Mouse (Mus musculus): Measurements from ENCODE around the gene Kcnk1. TPM values are rescaled to one million over a fixed set of nuclear protein-coding genes. Genes with fewer than 3 reads are reported as not detected.

Gene Kcnk1
- total RNA-seq, 2 experiments from 2014 or later = 1.3 to 4.8 TPM

GRCm38 (mm10) chr8:125996031-125996839 lies 1.3 kb downstream of the Kcnk1 start:
- peak; percentile 19 to 43 for DNase-seq

DNA sequence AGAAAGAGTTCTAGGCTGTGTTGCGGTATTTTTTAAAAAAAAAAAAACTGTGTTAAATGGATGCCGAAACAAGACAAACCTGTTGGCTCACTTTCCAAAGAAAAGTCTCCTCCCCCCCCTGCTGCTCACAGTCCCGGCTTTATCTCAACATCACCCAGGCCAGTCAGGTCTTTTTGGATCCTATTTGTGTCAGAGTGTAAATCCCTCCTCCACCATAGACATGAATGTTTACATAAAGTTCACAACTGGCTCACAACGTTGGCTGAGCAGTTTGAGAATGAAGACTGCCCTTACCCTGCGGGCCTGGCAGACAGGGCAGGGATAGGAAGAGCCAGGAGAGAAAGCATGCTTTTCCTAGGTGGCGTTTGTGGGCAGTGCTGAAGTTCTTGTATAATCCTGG lies 2.0 kb downstream of the Kcnk1 start:
- no peak for DNase-seq

- no peak for DNase-seq
Measured at GRCm38 (mm10) chr8:125997550-125997949, 2.6 kb downstream of the Kcnk1 start.

GRCm38 (mm10) chr8:125999842-126000395 lies 4.9 kb downstream of the Kcnk1 start:
- no peak for DNase-seq

DNA sequence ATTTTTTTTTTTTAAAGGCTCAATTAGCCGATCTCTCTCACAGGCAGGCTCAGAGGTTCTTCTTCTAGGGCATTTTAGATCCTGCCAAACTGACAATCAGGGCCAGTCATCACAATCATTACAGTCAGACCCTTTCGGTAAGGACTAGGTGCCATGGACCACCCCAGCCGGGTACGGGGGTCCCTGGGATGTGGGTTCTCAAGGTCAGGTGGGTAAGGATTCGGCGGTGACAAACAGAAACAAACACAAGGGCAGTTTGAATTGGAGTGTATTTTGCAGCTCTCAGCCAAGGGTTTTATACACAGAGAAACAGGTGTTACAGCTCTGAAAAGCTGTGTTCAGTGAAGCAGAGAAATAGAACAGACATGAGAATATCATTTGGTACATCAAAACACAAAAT lies 8.6 kb downstream of the Kcnk1 start:
- DNase-seq = no peak

DNA sequence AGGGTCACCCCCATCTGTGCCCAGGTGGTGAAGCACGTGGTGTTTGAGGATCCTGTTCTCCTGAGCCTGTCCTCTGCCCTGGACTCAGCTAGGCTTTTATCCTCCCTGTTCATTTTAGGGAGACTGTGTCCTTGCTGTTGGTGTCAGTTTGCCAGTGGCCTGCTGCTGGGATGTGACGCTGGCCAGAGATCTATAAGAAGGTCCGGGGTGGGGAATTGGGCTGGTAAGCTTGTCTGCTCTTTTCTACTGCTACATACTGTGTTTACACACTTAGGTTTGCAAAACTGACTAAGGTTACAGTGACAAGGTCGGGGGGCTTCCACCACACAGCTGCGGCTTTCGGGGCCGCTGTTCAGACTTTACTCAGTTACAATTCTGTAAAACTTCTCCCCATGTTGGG lies 10.0 kb downstream of the Kcnk1 start:
- DNase-seq = no peak

- no peak for DNase-seq
Measured at GRCm38 (mm10) chr8:126006310-126006990, 11.5 kb downstream of the Kcnk1 start.

DNA sequence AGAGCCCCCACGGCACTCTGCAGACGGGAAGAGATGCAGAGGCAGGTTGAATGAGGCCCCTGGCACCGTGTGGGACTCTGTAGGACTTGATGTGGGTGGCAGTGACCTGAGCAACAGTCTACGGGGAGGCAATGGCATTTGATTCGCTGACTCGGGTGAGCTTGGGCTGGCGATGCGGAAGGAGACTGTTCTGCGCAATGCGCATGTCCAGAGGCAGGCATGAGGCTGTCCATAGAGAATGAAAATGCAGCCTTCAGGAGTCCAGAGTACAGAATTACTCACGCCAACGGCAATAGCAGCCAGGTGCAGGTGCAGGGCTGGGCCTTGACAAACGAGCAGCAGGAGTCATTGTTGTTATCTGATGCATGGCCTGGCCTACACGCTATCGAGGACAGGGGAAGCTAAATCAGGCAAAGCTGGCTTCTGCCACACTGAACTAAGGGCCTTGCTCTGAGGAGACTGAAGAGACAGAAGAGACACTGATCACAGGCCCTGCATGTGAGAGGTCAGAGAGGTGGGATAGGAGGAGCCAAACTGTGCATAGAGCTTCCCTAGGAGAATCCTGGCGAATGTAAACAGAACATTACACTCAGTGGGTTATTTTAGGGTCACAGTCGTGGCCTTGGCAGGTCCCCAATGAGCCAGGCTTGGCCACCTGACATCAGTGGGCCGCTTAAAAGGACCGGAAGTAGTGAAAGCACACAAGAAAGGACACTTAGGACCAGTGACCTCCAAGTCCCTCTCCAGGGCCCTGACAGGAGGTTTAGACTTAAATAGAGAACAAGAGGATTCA lies 12.8 kb downstream of the Kcnk1 start:
- no peak for DNase-seq

- DNase-seq = no peak
Measured at GRCm38 (mm10) chr8:126008945-126009344, 14.0 kb downstream of the Kcnk1 start.

DNA sequence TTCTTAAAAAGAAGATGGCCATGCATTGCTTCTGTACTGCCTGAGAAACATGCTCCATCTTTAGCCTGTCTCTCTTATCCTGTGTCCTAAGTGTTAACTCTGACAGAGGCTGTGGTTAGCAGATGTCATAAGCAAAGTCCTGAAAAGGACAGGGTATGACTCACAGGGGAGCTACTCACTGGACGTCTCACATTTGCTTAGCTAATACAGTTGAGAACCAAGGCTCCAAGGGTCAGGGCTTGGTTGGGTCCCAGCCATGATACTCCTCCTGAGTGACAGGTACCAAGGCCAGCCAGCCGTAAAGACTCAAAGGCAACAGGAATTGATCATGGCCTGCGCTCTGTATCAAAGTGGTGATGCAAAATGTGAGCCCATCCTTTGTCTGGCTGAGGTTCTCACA lies 15.9 kb downstream of the Kcnk1 start:
- DNase-seq = peak; percentile 48 to 66

DNA sequence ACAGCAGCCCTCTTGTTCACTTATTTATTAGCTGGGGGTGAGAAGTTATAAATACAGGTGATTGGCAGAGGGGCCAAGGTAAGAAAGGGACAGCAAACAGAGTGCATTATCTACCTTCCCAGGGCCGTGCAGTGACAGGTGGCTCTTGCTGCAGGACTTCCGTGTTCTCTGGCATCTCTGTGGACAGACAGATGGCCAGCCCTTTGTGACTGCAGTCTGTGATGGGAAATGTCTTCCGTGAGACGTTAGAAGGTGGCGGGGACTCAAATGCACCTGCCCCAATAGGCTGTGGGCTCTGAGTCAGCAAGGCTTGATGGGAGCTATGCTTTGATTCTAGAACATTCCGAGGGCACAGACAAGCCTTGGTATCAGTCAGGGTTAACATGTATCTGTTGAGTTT lies 17.4 kb downstream of the Kcnk1 start:
- no peak for DNase-seq

DNA sequence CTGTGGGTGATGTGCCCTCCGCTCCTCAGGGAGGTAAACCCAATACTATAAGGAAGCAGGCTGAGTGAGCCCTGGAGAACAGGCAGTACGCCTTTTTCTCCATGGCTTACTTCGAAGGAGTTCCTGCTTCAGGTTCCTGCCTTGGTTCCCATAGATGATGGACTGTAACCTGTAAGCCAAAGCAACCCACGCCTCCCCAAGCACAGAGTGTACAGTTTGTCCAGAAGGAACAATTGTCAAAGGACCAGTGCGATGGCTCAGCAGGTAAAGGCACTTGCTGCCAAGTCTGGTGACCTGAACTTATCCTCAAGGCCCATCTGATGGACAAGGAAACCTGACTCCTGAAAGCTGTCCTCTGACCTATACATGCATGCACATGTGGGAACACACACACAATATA lies 18.7 kb downstream of the Kcnk1 start:
- DNase-seq = no peak

DNA sequence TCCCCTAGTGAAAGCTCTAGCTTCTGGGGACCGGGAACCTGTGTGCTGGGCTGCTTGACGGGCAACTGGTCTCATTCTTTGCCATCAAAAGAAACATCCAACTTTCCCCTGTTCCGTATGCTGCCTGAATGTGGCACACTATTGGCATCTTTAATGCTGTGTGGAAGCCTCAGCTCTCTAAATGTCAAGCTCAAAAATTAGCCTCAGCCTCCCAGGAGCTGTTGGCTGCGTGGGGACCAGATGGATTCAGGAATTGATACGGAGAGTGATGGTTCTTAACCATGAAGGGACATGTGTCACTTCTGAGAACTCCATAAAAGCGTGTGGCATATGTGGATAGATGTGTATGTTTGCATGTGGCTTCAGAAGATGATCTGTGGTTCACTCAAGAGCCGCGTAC lies 27.0 kb downstream of the Kcnk1 start:
- DNase-seq = no peak

DNA sequence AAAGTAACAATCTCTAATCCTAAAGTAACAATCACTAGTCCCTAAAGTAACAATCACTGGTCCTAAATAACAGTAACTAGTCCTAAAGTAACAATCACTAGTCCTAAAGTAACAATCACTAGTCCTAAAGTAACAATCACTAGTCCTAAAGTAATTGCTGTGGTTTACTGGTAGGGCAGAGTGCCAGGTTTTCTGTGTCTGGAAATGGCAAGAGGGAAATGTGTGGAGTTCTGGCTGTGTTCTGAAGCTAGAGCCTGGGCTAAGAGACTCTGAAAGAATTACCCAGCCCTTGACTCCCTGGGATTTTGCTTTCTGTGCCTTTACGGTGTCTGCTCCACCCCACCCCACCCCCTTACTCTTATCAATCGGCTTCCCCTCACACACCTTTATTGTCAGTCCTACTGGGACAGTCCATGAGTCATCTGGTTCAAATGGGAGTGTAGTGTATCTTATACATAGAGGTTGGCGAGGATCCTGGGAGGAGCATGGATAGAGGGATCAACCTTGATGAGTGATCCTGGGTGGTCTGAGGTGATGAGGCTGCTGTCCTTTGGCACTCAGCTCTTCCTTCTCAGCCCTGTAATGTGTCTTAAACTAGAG lies 28.8 kb downstream of the Kcnk1 start:
- DNase-seq = no peak

- DNase-seq = no peak
Measured at GRCm38 (mm10) chr8:126024891-126025290, 29.9 kb downstream of the Kcnk1 start.

DNA sequence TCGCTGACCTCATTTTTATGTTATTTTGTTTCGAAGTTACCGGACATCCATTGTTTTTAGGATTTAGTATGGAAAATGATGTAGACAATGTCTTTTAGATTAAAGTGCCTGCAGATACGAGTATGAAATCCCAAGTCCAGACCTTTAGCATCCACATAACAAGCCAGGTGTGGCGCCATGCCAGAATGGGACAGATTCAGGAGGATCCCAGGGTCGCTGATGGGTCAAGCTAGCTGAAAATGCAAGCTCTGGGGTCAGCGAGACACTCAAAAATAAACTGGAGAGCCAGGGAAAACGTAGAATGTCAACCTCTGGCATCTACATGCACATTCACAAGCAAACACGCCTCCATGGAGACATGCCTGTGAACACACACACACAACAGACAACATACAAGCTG lies 31.2 kb downstream of the Kcnk1 start:
- DNase-seq = no peak

- no peak for DNase-seq
Measured at GRCm38 (mm10) chr8:126026584-126026983, 31.6 kb downstream of the Kcnk1 start.

DNA sequence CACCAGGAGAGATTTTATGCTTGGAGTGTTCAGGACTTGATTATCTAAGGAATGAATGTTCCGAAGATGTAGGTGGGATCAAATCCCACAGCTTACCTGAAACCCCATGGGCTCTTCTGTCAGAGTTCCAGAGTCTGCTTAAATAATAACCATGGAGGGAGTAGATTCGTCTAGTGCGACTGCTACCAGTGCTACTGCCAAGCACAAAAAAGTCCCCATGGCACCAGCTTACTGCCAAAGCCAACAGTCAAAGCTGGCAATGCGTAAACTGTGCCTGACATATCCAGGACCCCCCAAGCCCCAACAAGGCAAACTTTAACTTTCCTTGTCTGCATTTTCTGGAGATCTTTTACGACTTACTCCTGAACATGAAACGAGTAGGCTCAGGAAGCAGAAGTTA lies 32.5 kb downstream of the Kcnk1 start:
- no peak for DNase-seq

DNA sequence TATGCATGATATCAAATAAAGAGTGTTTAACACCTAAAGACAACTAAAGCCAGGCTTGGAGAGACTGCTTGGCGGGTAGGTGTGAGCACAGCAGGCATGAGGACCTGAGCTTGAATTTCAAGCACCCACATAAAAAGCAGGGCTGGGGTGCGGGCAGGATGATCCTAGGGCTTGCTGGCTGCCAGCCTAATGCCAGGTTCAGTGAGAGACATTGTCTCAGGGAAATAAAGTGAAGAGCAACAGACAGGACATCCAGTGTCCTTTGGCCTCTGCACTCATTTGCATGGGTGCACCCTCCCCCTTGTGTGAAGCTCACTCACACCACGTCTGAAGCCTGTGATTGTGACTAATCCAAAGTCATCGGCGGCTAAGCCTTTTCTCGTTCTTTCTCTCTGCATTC lies 34.0 kb downstream of the Kcnk1 start:
- no peak for DNase-seq

DNA sequence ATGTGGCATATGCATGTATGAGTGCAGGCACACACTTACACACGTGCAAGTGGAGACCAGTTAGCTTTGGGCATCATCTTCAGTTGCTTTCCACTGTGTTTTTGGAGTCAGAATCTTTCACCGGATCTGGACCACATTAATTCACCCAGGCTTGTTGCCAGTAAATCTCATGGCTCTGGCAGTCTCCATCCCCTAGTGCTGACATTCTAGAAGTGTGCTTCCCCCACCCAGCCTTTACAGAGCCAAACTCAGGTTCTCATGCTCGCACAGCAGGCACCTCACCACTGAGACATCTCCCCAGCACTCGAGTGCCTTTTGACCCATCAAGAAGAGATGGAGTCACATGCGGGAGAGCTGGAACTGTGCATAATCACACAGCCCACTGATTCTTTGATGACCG lies 37.8 kb downstream of the Kcnk1 start:
- no peak for DNase-seq

DNA sequence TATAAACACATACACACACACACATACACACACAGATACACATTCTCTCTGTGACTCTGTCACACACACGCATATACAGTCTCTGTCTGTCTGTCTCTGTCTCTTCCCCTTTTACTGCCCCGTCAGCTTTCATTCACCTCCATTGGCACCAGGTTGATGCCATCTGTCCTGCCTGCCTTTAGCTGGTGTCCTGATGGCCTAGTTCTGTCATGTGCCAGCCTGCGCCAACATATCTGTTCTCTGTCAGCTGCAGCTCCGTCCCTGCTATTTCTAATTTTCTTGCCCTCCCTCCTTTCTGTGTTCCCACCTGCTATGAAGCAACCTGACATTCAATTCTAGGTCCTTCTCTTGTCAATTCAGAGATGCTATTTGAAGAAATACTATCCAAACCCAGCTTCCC lies 40.1 kb downstream of the Kcnk1 start:
- no peak for DNase-seq

DNA sequence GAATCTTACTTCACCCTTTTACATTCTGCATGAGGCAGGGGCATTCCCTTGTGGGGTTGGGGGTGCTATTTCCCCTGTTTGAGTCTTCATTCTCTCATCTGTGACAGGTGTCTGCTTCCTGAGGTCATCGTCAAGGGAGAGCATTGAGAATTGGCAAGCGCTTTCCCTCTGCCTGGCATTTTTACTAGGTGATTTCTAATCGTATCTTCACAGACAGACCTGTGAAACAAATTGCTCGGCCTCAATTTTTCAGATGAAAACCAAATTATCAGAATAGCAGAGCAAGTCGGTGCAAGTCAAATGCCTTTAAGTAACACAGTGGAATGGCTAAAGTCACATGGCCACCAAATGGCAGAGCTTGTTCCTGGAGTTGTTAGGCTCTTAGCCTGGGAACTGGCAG lies 41.4 kb downstream of the Kcnk1 start:
- DNase-seq = no peak

Data from adrenal gland, postnatal 36 days (tissue).